Mouse (Mus musculus) bone marrow, adult 2 months (tissue): ENCODE measurements around the gene Tmem80.

ENCODE experiments used
- CTCF ChIP-seq: fragments of 200-500 bp; IDR thresholded peaks from 2 replicates; pipeline ENCODE4 v1.5.1; 2011; ENCODE audit warnings: low read length, control low read depth; ENCODE audit not compliant: control insufficient read depth, insufficient read depth
- POLR2A ChIP-seq: fragments of 200-500 bp; IDR thresholded peaks from 2 replicates; pipeline ENCODE4 v1.6.1; 2011; ENCODE audit warnings: low read depth, mild to moderate bottlenecking, control low read depth, low read length, borderline replicate concordance; ENCODE audit not compliant: control insufficient read depth

- TF ChIP-seq POLR2A (no peak), CTCF (no peak)
Measured at GRCm38 (mm10) chr7:141330706-141331105, 3.2 kb downstream of the Tmem80 start.
